Mouse (Mus musculus): Measurements from ENCODE around the gene Vstm2a. TPM values are rescaled to one million over a fixed set of nuclear protein-coding genes. Genes with fewer than 3 reads are reported as not detected.

Vstm2a gene
- total and polyA plus RNA-seq, 3 experiments = not detected

GRCm38 (mm10) chr11:16290381-16290780 lies 32.9 kb downstream of the Vstm2a start:
- no peak for TF ChIP-seq CTCF (IDR thresholded peaks at IDR 0.05)
- no peak for TF ChIP-seq EP300 (IDR thresholded peaks at IDR 0.05; ENCODE audit: insufficient read depth, low read depth, low read length)
- 24% methylated on average over 1 of the region's 1 CpGs for WGBS
- Histone ChIP-seq H3K9ac (ENCODE audit: low read depth, low read length) (no peak overlapping the region), H3K79me2 (replicated peaks; ENCODE audit: control insufficient read depth, insufficient read depth, low read length) (no peaks in the 10 kb centered on the region), H3K27ac (no peak overlapping the region), H3K4me3 (no peak overlapping the region), H3K36me3 (ENCODE audit: control insufficient read depth, insufficient read depth, low read length) (no peaks in the 10 kb centered on the region), H3K4me1 (ENCODE audit: control insufficient read depth, insufficient read depth, low read length) (no peaks in the 10 kb centered on the region), H3K27me3 (ENCODE audit: control insufficient read depth, insufficient read depth, low read length) (no peaks in the 10 kb centered on the region)
- no peak for DNase-seq
- intact Hi-C loops (cut with DNase I) = no loop called here

- TF ChIP-seq POLR2A (IDR thresholded peaks at IDR 0.05; ENCODE audit: insufficient read depth, low read depth, low read length) (no peak), EP300 (IDR thresholded peaks at IDR 0.05; ENCODE audit: insufficient read depth, low read depth, low read length) (no peak), CTCF (IDR thresholded peaks at IDR 0.05) (no peak)
- no peak overlapping the region for H3K4me3 ChIP-seq
- H3K4me1 ChIP-seq (ENCODE audit: control insufficient read depth, insufficient read depth, low read length) = no peaks in the 10 kb centered on the region
- H3K79me2 ChIP-seq (replicated peaks; ENCODE audit: control insufficient read depth, insufficient read depth, low read length) = no peaks in the 10 kb centered on the region
- no peaks in the 10 kb centered on the region for H3K36me3 ChIP-seq (ENCODE audit: control insufficient read depth, insufficient read depth, low read length)
- no peak for DNase-seq
- H3K27me3 ChIP-seq (ENCODE audit: control insufficient read depth, insufficient read depth, low read length) = no peaks in the 10 kb centered on the region
- H3K9ac ChIP-seq (ENCODE audit: low read depth, low read length) = no peak overlapping the region
- 76% methylated on average over 4 of the region's 4 CpGs for WGBS
- intact Hi-C loops (cut with DNase I) = no loop called here
- H3K27ac ChIP-seq = no peak overlapping the region
Measured at GRCm38 (mm10) chr11:16292960-16293359, 35.4 kb downstream of the Vstm2a start.

- intact Hi-C loops (cut with DNase I) = no loop called here
- WGBS = 24% methylated on average over 1 of the region's 1 CpGs
- no peak for DNase-seq
- H3K79me2 ChIP-seq (replicated peaks; ENCODE audit: control insufficient read depth, insufficient read depth, low read length) = no peaks in the 10 kb centered on the region
- no peak overlapping the region for H3K4me3 ChIP-seq
- H3K27me3 ChIP-seq (ENCODE audit: control insufficient read depth, insufficient read depth, low read length) = no peaks in the 10 kb centered on the region
- no peak overlapping the region for H3K9ac ChIP-seq (ENCODE audit: low read depth, low read length)
- no peaks in the 10 kb centered on the region for H3K4me1 ChIP-seq (ENCODE audit: control insufficient read depth, insufficient read depth, low read length)
- no peak overlapping the region for H3K27ac ChIP-seq
- H3K36me3 ChIP-seq (ENCODE audit: control insufficient read depth, insufficient read depth, low read length) = no peaks in the 10 kb centered on the region
- TF ChIP-seq POLR2A (IDR thresholded peaks at IDR 0.05; ENCODE audit: insufficient read depth, low read depth, low read length) (no peak), CTCF (IDR thresholded peaks at IDR 0.05) (no peak)
Measured at GRCm38 (mm10) chr11:16296521-16296920, 39.0 kb downstream of the Vstm2a start.

GRCm38 (mm10) chr11:16299492-16299891 lies 42.0 kb downstream of the Vstm2a start:
- DNase-seq = no peak
- TF ChIP-seq EP300 (IDR thresholded peaks at IDR 0.05; ENCODE audit: insufficient read depth, low read depth, low read length) (no peak), POLR2A (IDR thresholded peaks at IDR 0.05; ENCODE audit: insufficient read depth, low read depth, low read length) (no peak), CTCF (IDR thresholded peaks at IDR 0.05) (no peak)
- Histone ChIP-seq H3K79me2 (replicated peaks; ENCODE audit: control insufficient read depth, insufficient read depth, low read length) (no peaks in the 10 kb centered on the region), H3K4me3 (no peak overlapping the region), H3K36me3 (ENCODE audit: control insufficient read depth, insufficient read depth, low read length) (no peaks in the 10 kb centered on the region), H3K27ac (no peak overlapping the region), H3K27me3 (ENCODE audit: control insufficient read depth, insufficient read depth, low read length) (no peaks in the 10 kb centered on the region), H3K9ac (ENCODE audit: low read depth, low read length) (no peak overlapping the region), H3K4me1 (ENCODE audit: control insufficient read depth, insufficient read depth, low read length) (no peaks in the 10 kb centered on the region)
- intact Hi-C loops (cut with DNase I) = no loop called here
- 68% methylated on average over 1 of the region's 1 CpGs for WGBS

- no peaks in the 10 kb centered on the region for H3K27me3 ChIP-seq (ENCODE audit: control insufficient read depth, insufficient read depth, low read length)
- no peak overlapping the region for H3K9ac ChIP-seq (ENCODE audit: low read depth, low read length)
- no peak overlapping the region for H3K4me3 ChIP-seq
- no peak for DNase-seq
- no peaks in the 10 kb centered on the region for H3K36me3 ChIP-seq (ENCODE audit: control insufficient read depth, insufficient read depth, low read length)
- no peaks in the 10 kb centered on the region for H3K79me2 ChIP-seq (replicated peaks; ENCODE audit: control insufficient read depth, insufficient read depth, low read length)
- intact Hi-C loops (cut with DNase I) = no loop called here
- H3K4me1 ChIP-seq (ENCODE audit: control insufficient read depth, insufficient read depth, low read length) = no peaks in the 10 kb centered on the region
- no peak for TF ChIP-seq CTCF (IDR thresholded peaks at IDR 0.05)
- no peak for TF ChIP-seq POLR2A (IDR thresholded peaks at IDR 0.05; ENCODE audit: insufficient read depth, low read depth, low read length)
- no peak for TF ChIP-seq EP300 (IDR thresholded peaks at IDR 0.05; ENCODE audit: insufficient read depth, low read depth, low read length)
- no peak overlapping the region for H3K27ac ChIP-seq
- 78% methylated on average over 1 of the region's 1 CpGs for WGBS
Measured at GRCm38 (mm10) chr11:16299960-16300359, 42.4 kb downstream of the Vstm2a start.

- TF ChIP-seq CTCF (IDR thresholded peaks at IDR 0.05) (no peak), POLR2A (IDR thresholded peaks at IDR 0.05; ENCODE audit: insufficient read depth, low read depth, low read length) (no peak), EP300 (IDR thresholded peaks at IDR 0.05; ENCODE audit: insufficient read depth, low read depth, low read length) (no peak)
- H3K36me3 ChIP-seq (ENCODE audit: control insufficient read depth, insufficient read depth, low read length) = no peaks in the 10 kb centered on the region
- no peak for DNase-seq
- no peak overlapping the region for H3K27ac ChIP-seq
- no peak overlapping the region for H3K9ac ChIP-seq (ENCODE audit: low read depth, low read length)
- no peaks in the 10 kb centered on the region for H3K4me1 ChIP-seq (ENCODE audit: control insufficient read depth, insufficient read depth, low read length)
- WGBS = 68% methylated on average over 2 of the region's 2 CpGs
- no peak overlapping the region for H3K4me3 ChIP-seq
- intact Hi-C loops (cut with DNase I) = no loop called here
- no peaks in the 10 kb centered on the region for H3K27me3 ChIP-seq (ENCODE audit: control insufficient read depth, insufficient read depth, low read length)
- no peaks in the 10 kb centered on the region for H3K79me2 ChIP-seq (replicated peaks; ENCODE audit: control insufficient read depth, insufficient read depth, low read length)
Measured at GRCm38 (mm10) chr11:16300709-16301108, 43.2 kb downstream of the Vstm2a start.

Data from heart, adult 2 months (tissue).